Mouse (Mus musculus) C2C12 (cell line): ENCODE measurements around the gene Nol10.

Experiments used
- CEBPB ChIP-seq: IDR thresholded peaks from one replicate; pipeline ENCODE4 v1.6.1; 2011; ENCODE audit warnings: low read depth, mild to moderate bottlenecking, control low read depth, moderate library complexity
- CTCF ChIP-seq: IDR thresholded peaks from one replicate; pipeline ENCODE4 v1.5.1; 2011; ENCODE audit not compliant: control insufficient read depth, insufficient read depth, insufficient read length
- MAX ChIP-seq: IDR thresholded peaks from one replicate; pipeline ENCODE4 v1.6.1; 2011; ENCODE audit warnings: mild to moderate bottlenecking, control low read depth
- MYOD1 ChIP-seq: IDR thresholded peaks from one replicate; pipeline ENCODE4 v1.6.1; 2011; ENCODE audit warnings: low read depth; ENCODE audit not compliant: control insufficient read depth, insufficient read length
- USF1 ChIP-seq: IDR thresholded peaks from one replicate; pipeline ENCODE4 v1.6.1; 2011; ENCODE audit warnings: low read depth, mild to moderate bottlenecking, control low read depth, moderate library complexity

GRCm38 (mm10) chr12:17475146-17475545 is 126.9 kb downstream of the Nol10 start:
- no peak for TF ChIP-seq CTCF
- no peak for TF ChIP-seq MYOD1
- no peak for TF ChIP-seq MAX
- no peak for TF ChIP-seq USF1
- no peak for TF ChIP-seq CEBPB
